In genomic region chr13:77982852-77983202, GRCm38 (mm10) we compare ENCODE assay signal across 12 mouse cellular contexts. TPM values are rescaled to one million over a fixed set of nuclear protein-coding genes. Genes with fewer than 3 reads are reported as not detected.
A peak's percentile ranks its signal among the peaks of the same experiment; 100 is the strongest.
DNase-seq lines count a peak whose midpoint lies in the region; ATAC-seq lines count a peak whose summit lies in the region.
"Had no signal": no experiment of that assay in that cellular context is flagged by ENCODE, and none has a peak within 500 bp of the region (broad histone marks: within the 10 kb centered on the region; RNA-seq: fewer than 3 reads in every experiment).

No protein-coding gene starts in this region.

- ATAC-seq in heart, embryonic 11.5 days (replicated peaks; ENCODE audit: insufficient number of reproducible peaks, low FRiP score, low TSS enrichment) = no peak
- ATAC-seq in hindbrain, embryonic 16.5 days = peak; percentile 60
- ATAC-seq in hindbrain, embryonic 13.5 days (ENCODE audit: low FRiP score) = no peak
- 0 out of 2 replicates have a peak, but pooled peaks have one; percentile 8 for ATAC-seq in midbrain, embryonic 13.5 days
- ATAC-seq: intestine, postnatal 0 days had no signal

- no peak overlapping the region for H3K4me2 ChIP-seq in heart, embryonic 11.5 days
- H3K4me2 ChIP-seq in hindbrain, embryonic 16.5 days (ENCODE audit: low read length) = no peak overlapping the region
- H3K4me2 ChIP-seq in hindbrain, embryonic 13.5 days = no peak overlapping the region
- H3K4me2 ChIP-seq in midbrain, embryonic 13.5 days (replicated peaks) = no peak overlapping the region
- H3K4me2 ChIP-seq: liver, embryonic 11.5 days; lung, embryonic 14.5 days had no signal

- H3K9ac ChIP-seq in heart, embryonic 11.5 days (ENCODE audit: low read depth, low read length) = no peak overlapping the region
- H3K9ac ChIP-seq in hindbrain, embryonic 16.5 days (ENCODE audit: low read depth, low read length) = no peak overlapping the region
- no peak overlapping the region for H3K9ac ChIP-seq in hindbrain, embryonic 13.5 days
- H3K9ac ChIP-seq in midbrain, embryonic 13.5 days (replicated peaks) = no peak overlapping the region
- H3K9ac ChIP-seq: lung, embryonic 14.5 days had no signal

- no peaks in the 10 kb centered on the region for H3K27me3 ChIP-seq in heart, embryonic 11.5 days (ENCODE audit: control insufficient read depth, insufficient read depth, low read length)
- no peaks in the 10 kb centered on the region for H3K27me3 ChIP-seq in hindbrain, embryonic 16.5 days (replicated peaks; ENCODE audit: control insufficient read depth, insufficient read depth, low read length)
- no peaks in the 10 kb centered on the region for H3K27me3 ChIP-seq in hindbrain, embryonic 13.5 days
- H3K27me3 ChIP-seq in forebrain, embryonic 10.5 days (ENCODE audit: poor library complexity, severe bottlenecking) = no peaks in the 10 kb centered on the region
- no peaks in the 10 kb centered on the region for H3K27me3 ChIP-seq in midbrain, embryonic 13.5 days

- H3K27ac ChIP-seq in heart, embryonic 11.5 days (ENCODE audit: low read depth, low read length) = no peak overlapping the region
- no peak overlapping the region for H3K27ac ChIP-seq in hindbrain, embryonic 16.5 days (ENCODE audit: low read depth, low read length)
- H3K27ac ChIP-seq in hindbrain, embryonic 13.5 days = no peak overlapping the region
- H3K27ac ChIP-seq in forebrain, embryonic 10.5 days = peak overlapping the region; percentile 22; the same call in 1 of the 2 replicates
- no peak overlapping the region for H3K27ac ChIP-seq in midbrain, embryonic 13.5 days

- H3K4me3 ChIP-seq in heart, embryonic 11.5 days (ENCODE audit: low read depth, low read length) = no peak overlapping the region
- no peak overlapping the region for H3K4me3 ChIP-seq in hindbrain, embryonic 16.5 days (ENCODE audit: low read length)
- no peak overlapping the region for H3K4me3 ChIP-seq in hindbrain, embryonic 13.5 days
- no peak overlapping the region for H3K4me3 ChIP-seq in forebrain, embryonic 10.5 days
- H3K4me3 ChIP-seq in midbrain, embryonic 13.5 days (replicated peaks) = no peak overlapping the region
- H3K4me3 ChIP-seq: myocyte had no signal

- DNase-seq in heart, adult 18-20 months = peak; percentile 7 to 16
- DNase-seq in forebrain, embryonic 10.5 days (ENCODE audit: extremely low spot score, low spot score) = no peak
- no peak for DNase-seq in liver
- DNase-seq: gastrocnemius, postnatal 14 days had no signal

- H3K36me3 ChIP-seq in heart, embryonic 11.5 days (ENCODE audit: control insufficient read depth, insufficient read depth, low read length) = no peaks in the 10 kb centered on the region
- no peaks in the 10 kb centered on the region for H3K36me3 ChIP-seq in hindbrain, embryonic 16.5 days (ENCODE audit: control insufficient read depth, insufficient read depth, low read length)
- H3K36me3 ChIP-seq in hindbrain, embryonic 13.5 days = no peaks in the 10 kb centered on the region
- no peaks in the 10 kb centered on the region for H3K36me3 ChIP-seq in forebrain, embryonic 10.5 days (replicated peaks)
- H3K36me3 ChIP-seq in midbrain, embryonic 13.5 days = no peaks in the 10 kb centered on the region

- H3K9me3 ChIP-seq in heart, embryonic 11.5 days (replicated peaks; ENCODE audit: control insufficient read depth, low read length) = no peaks in the 10 kb centered on the region
- no peaks in the 10 kb centered on the region for H3K9me3 ChIP-seq in hindbrain, embryonic 16.5 days (ENCODE audit: control insufficient read depth, low read length)
- no peaks in the 10 kb centered on the region for H3K9me3 ChIP-seq in hindbrain, embryonic 13.5 days
- H3K9me3 ChIP-seq in forebrain, embryonic 10.5 days = no peaks in the 10 kb centered on the region
- no peaks in the 10 kb centered on the region for H3K9me3 ChIP-seq in midbrain, embryonic 13.5 days

- WGBS in heart, embryonic 11.5 days (ENCODE audit: insufficient replicate concordance) = 58% methylated on average over 2 of the region's 2 CpGs
- WGBS in hindbrain, embryonic 16.5 days = 60% methylated on average over 2 of the region's 2 CpGs
- WGBS in hindbrain, embryonic 13.5 days = 50% methylated on average over 2 of the region's 2 CpGs
- WGBS in forebrain, embryonic 10.5 days = 77% methylated on average over 2 of the region's 2 CpGs
- 69% methylated on average over 2 of the region's 2 CpGs for WGBS in midbrain, embryonic 13.5 days

- no peaks in the 10 kb centered on the region for H3K4me1 ChIP-seq in heart, embryonic 11.5 days (ENCODE audit: control insufficient read depth, insufficient read depth, low read length)
- H3K4me1 ChIP-seq in hindbrain, embryonic 16.5 days (ENCODE audit: control insufficient read depth, insufficient read depth, low read depth, low read length) = no peaks in the 10 kb centered on the region
- H3K4me1 ChIP-seq in hindbrain, embryonic 13.5 days (replicated peaks) = 0 out of 2 replicates have a peak, but pooled peaks cover 3% of the 10 kb centered on the region
- H3K4me1 ChIP-seq in forebrain, embryonic 10.5 days = peaks cover 26% of the 10 kb centered on the region
- H3K4me1 ChIP-seq in midbrain, embryonic 13.5 days (replicated peaks) = peaks cover 3% of the 10 kb centered on the region; the same call in 1 of the 2 replicates

RNA-seq across cellular contexts. Expression of gene Pou5f2, which starts 41.9 kb away (rescaled TPM):
- under 1 TPM; 0.20 to 0.62 TPM for total RNA-seq in heart, adult 18-20 months (2021)
- 0.68 and 1.2 TPM in 2 replicates for polyA plus RNA-seq in heart, embryonic 11.5 days (2014; fragmentation: Nextera tagmentation; extraction: Ambion mirVana)
- 0.70 and 1.1 TPM in 2 replicates for polyA plus RNA-seq in hindbrain, embryonic 16.5 days (2015; fragmentation: Nextera tagmentation; extraction: Ambion mirVana)
- polyA plus RNA-seq in hindbrain, embryonic 13.5 days (2015; fragmentation: Nextera tagmentation; extraction: Ambion mirVana) = 1.2 and 1.5 TPM in 2 replicates
- polyA plus RNA-seq in forebrain, embryonic 10.5 days (2016; fragmentation: Nextera tagmentation; extraction: Ambion mirVana) = 1.2 and 1.6 TPM in 2 replicates
- polyA plus RNA-seq in midbrain, embryonic 13.5 days (2015; fragmentation: Nextera tagmentation; extraction: Ambion mirVana) = 1.4 TPM in 2 replicates

Comparison
In these comparisons a context has a peak if more than half of its experiments do, and no peak if none do; other contexts are left out.
1. ATAC-seq: peak in hindbrain, embryonic 16.5 days (single experiment) and midbrain, embryonic 13.5 days (single experiment); none in heart, embryonic 11.5 days (single experiment) and hindbrain, embryonic 13.5 days (single experiment).
2. DNase-seq: peak in heart, adult 18-20 months (2 of 2); none in forebrain, embryonic 10.5 days (single experiment) and liver (single experiment).